Mouse (Mus musculus) spleen, postnatal 36 days (tissue): ENCODE data around the gene Gprin3.
"Not testable (repeated sequence)": the region's sequence is repeated elsewhere in the genome, so short reads cannot be mapped to it uniquely, and the experiment has no call there.

Experiments used
- DNase-seq, 2 experiments: peaks; one replicate each; pipeline ENCODE4 v3.0.0; 2022; ENCODE audit warnings: low spot score in 2 of 2, mixed read lengths in 1 of 2

Gene Gprin3

GRCm38 (mm10) chr6:59348673-59349072 lies 77.4 kb downstream of the Gprin3 start:
- DNase-seq: no peak

- no peak for DNase-seq
These were observed 84.9 kb downstream of the Gprin3 start for GRCm38 (mm10) chr6:59341146-59341545.

- no peak for DNase-seq
These were observed 97.8 kb downstream of the Gprin3 start for GRCm38 (mm10) chr6:59328297-59328696.

- no peak for DNase-seq
These were observed 110.2 kb downstream of the Gprin3 start for GRCm38 (mm10) chr6:59315868-59316267.

- no peak for DNase-seq
These were observed 111.0 kb downstream of the Gprin3 start for GRCm38 (mm10) chr6:59315090-59315489.

- no peak for DNase-seq
These were observed 112.9 kb downstream of the Gprin3 start for GRCm38 (mm10) chr6:59313162-59313561.

- no peak for DNase-seq
These were observed 114.9 kb downstream of the Gprin3 start for GRCm38 (mm10) chr6:59311241-59311640.

GRCm38 (mm10) chr6:59304235-59304942 lies 121.7 kb downstream of the Gprin3 start:
- not testable (repeated sequence) for DNase-seq

GRCm38 (mm10) chr6:59303031-59303430 lies 123.1 kb downstream of the Gprin3 start:
- DNase-seq: no peak
